Mouse (Mus musculus) midbrain, embryonic 12.5 days (tissue): ENCODE measurements at regions not wholly inside any gene's neighbourhood (a gene's known extent, or its start where the extent isn't known, plus 50 kb on each side); places are given as distances from the start of the nearest gene placed in this dataset.
A peak's percentile ranks its signal among the peaks of the same experiment; 100 is the strongest.

ENCODE experiments used
- ATAC-seq: fragments of 200-750 bp; cut with Nextera tagmentation; 2 replicates; pipeline ENCODE4 v1.8.0; 2017; ENCODE audit warnings: low read depth, moderate TSS enrichment, moderate library complexity; ENCODE audit not compliant: low FRiP score
- H3K27ac ChIP-seq: fragments of 300-500 bp; sonication (generic); replicated peaks from 2 replicates; pipeline ENCODE4 v1.5.1; 2016; ENCODE audit warnings: mild to moderate bottlenecking
- H3K27me3 ChIP-seq: fragments of 300-500 bp; sonication (generic); 2 replicates; pipeline ENCODE4 v1.6.1; 2016; ENCODE audit warnings: mild to moderate bottlenecking
- H3K36me3 ChIP-seq: fragments of 300-500 bp; sonication (generic); 2 replicates; pipeline ENCODE4 v1.6.1; 2016
- H3K4me1 ChIP-seq: fragments of 300-500 bp; sonication (generic); 2 replicates; pipeline ENCODE4 v1.6.1; 2016
- H3K4me2 ChIP-seq: fragments of 300-500 bp; sonication (generic); replicated peaks from 2 replicates; pipeline ENCODE4 v1.6.1; 2016; ENCODE audit warnings: mild to moderate bottlenecking, moderate library complexity
- H3K4me3 ChIP-seq: fragments of 300-500 bp; sonication (generic); 2 replicates; pipeline ENCODE4 v1.5.1; 2016; ENCODE audit warnings: mild to moderate bottlenecking
- H3K9ac ChIP-seq: fragments of 300-500 bp; sonication (generic); replicated peaks from 2 replicates; pipeline ENCODE4 v1.6.1; 2016; ENCODE audit warnings: mild to moderate bottlenecking, moderate library complexity
- H3K9me3 ChIP-seq: fragments of 300-500 bp; sonication (generic); 2 replicates; pipeline ENCODE4 v1.6.1; 2016; ENCODE audit warnings: mild to moderate bottlenecking
- WGBS: fragments of 180-500 bp; shearing (Covaris S2); methylation state at CpG from one replicate; pipeline ENCODE4 v1.1.7; 2016; 5-methylcytosine and 5-hydroxymethylcytosine counted together

DNA sequence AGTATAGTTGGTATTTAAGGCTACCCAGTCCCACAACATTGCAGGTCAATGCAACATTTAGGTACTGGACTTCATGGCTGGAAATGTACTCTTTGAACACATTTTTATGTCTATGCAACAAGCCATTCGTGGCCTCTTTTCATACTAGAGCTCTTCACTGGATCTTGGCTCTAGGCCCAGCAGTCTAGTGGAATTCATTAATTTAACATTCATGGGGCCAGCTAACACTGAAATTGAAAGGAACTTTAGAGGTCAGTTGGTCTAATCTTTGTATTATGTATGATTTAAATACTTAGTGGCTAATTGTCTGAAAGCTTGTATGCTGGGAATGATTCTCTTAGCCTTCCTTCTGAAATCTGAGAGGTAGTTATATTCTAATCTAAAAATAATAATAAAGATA is 695.5 kb upstream of the Lingo2 start:
- no peak overlapping the region for H3K27ac ChIP-seq
- H3K4me1 ChIP-seq: no peaks in the 10 kb centered on the region
- no peaks in the 10 kb centered on the region for H3K36me3 ChIP-seq
- no peak overlapping the region for H3K9ac ChIP-seq
- no peak overlapping the region for H3K4me2 ChIP-seq
- H3K4me3 ChIP-seq: no peak overlapping the region
- 61% methylated on average over 1 of the region's 1 CpGs for WGBS
- 0 out of 2 replicates have a peak, but pooled peaks have one; percentile 9 for ATAC-seq
- H3K27me3 ChIP-seq: no peaks in the 10 kb centered on the region
- no peaks in the 10 kb centered on the region for H3K9me3 ChIP-seq
